9 mouse cellular contexts compared by ENCODE assay signal in genomic region chr5:97022305-97023278, GRCm38 (mm10). TPM values are rescaled to one million over a fixed set of nuclear protein-coding genes. Genes with fewer than 3 reads are reported as not detected.
DNase-seq lines count a peak whose midpoint lies in the region; ATAC-seq and TF ChIP-seq lines count a peak whose summit lies in the region.
"Had no signal": no experiment of that assay in that cellular context is flagged by ENCODE, and none has a peak within 500 bp of the region (broad histone marks: within the 10 kb centered on the region; RNA-seq: fewer than 3 reads in every experiment).

No protein-coding gene starts in this region.

- 59% methylated on average over 15 of the region's 15 CpGs for WGBS in limb, embryonic 14.5 days
- 75% methylated on average over 15 of the region's 15 CpGs for WGBS in limb, embryonic 10.5 days

- peaks cover 88% of the 10 kb centered on the region for H3K4me1 ChIP-seq in erythroblast, embryonic 14.5 days (ENCODE audit: control insufficient read depth)
- peaks cover 9% of the 10 kb centered on the region; the same call in 1 of the 2 replicates for H3K4me1 ChIP-seq in limb, embryonic 14.5 days (ENCODE audit: control insufficient read depth, insufficient read depth, low read length)
- H3K4me1 ChIP-seq in limb, embryonic 10.5 days: peaks cover 9% of the 10 kb centered on the region

- TF ChIP-seq POLR2A in limb, embryonic 14.5 days (IDR thresholded peaks at IDR 0.05; ENCODE audit: borderline replicate concordance, extremely low read depth, insufficient read depth, insufficient read length): no peak

- peak overlapping the region; percentile 24 for H3K4me3 ChIP-seq in erythroblast, embryonic 14.5 days (replicated peaks)
- H3K4me3 ChIP-seq in limb, embryonic 14.5 days (replicated peaks; ENCODE audit: low read length): no peak overlapping the region
- no peak overlapping the region for H3K4me3 ChIP-seq in limb, embryonic 10.5 days

- H3K36me3 ChIP-seq in erythroblast, embryonic 14.5 days (ENCODE audit: control insufficient read depth): peaks cover 88% of the 10 kb centered on the region
- H3K36me3 ChIP-seq in limb, embryonic 14.5 days (ENCODE audit: control insufficient read depth, insufficient read depth, low read length): no peaks in the 10 kb centered on the region
- no peaks in the 10 kb centered on the region for H3K36me3 ChIP-seq in limb, embryonic 10.5 days

- no peaks in the 10 kb centered on the region for H3K27me3 ChIP-seq in erythroblast, embryonic 14.5 days (ENCODE audit: control insufficient read depth)
- no peaks in the 10 kb centered on the region for H3K27me3 ChIP-seq in limb, embryonic 14.5 days (ENCODE audit: control insufficient read depth, insufficient read depth, low read length)
- no peaks in the 10 kb centered on the region for H3K27me3 ChIP-seq in limb, embryonic 10.5 days (ENCODE audit: low read depth, poor library complexity, severe bottlenecking)

- no peaks in the 10 kb centered on the region for H3K9me3 ChIP-seq in erythroblast, embryonic 14.5 days (ENCODE audit: control insufficient read depth, low read length)
- H3K9me3 ChIP-seq in limb, embryonic 14.5 days (ENCODE audit: control insufficient read depth, low read length): no peaks in the 10 kb centered on the region
- no peaks in the 10 kb centered on the region for H3K9me3 ChIP-seq in limb, embryonic 10.5 days (replicated peaks)

- no peak overlapping the region for H3K9ac ChIP-seq in limb, embryonic 14.5 days (ENCODE audit: low read depth, low read length, severe bottlenecking)

- no peak for ATAC-seq in erythroblast, adult 5-6 weeks (replicated peaks; ENCODE audit: low FRiP score, poor library complexity, severe bottlenecking)
- no peak for ATAC-seq in limb, embryonic 14.5 days (ENCODE audit: low FRiP score, low read depth)
- ATAC-seq in common myeloid progenitor, adult 5-6 weeks (replicated peaks; ENCODE audit: low read depth, poor library complexity, severe bottlenecking): peak; percentile 75

- DNase-seq in limb, embryonic 14.5 days (ENCODE audit: low spot score): peak; percentile 42
- no peak for DNase-seq in limb, embryonic 10.5 days (ENCODE audit: low spot score)
- DNase-seq in lung, postnatal 36 days: peak; percentile 21
- DNase-seq in right cerebral cortex, postnatal 25 days: no peak
- DNase-seq in layer of hippocampus, postnatal 14 days (ENCODE audit: low spot score in 2 of 2): no peak
- DNase-seq: cerebellum, adult 8-10 months had no signal

- no peak overlapping the region for H3K4me2 ChIP-seq in limb, embryonic 14.5 days (replicated peaks; ENCODE audit: low read depth, low read length, severe bottlenecking)

- no peak overlapping the region for H3K27ac ChIP-seq in limb, embryonic 14.5 days (replicated peaks; ENCODE audit: low read depth, low read length)
- H3K27ac ChIP-seq in limb, embryonic 10.5 days: no peak overlapping the region

RNA-seq across cellular contexts. Expression of gene Bmp2k, which starts 25.1 kb away (rescaled TPM):
- 2.1 and 2.5 TPM in 2 replicates for polyA plus RNA-seq in erythroblast, embryonic 14.5 days (2012)
- total RNA-seq in erythroblast, adult 5-6 weeks (2015; ENCODE audit: low replicate concordance): 268 and 286 TPM in 2 replicates
- total RNA-seq in erythroblast, adult 5-6 weeks (2017; ENCODE audit: low replicate concordance): 270 and 271 TPM in 2 replicates
- 5.1 and 5.6 TPM in 2 replicates for polyA plus RNA-seq in limb, embryonic 14.5 days (2012; rRNA removed)
- 10.1 and 11.6 TPM in 2 replicates for polyA plus RNA-seq in limb, embryonic 14.5 days (2014; fragmentation: Nextera tagmentation; extraction: Ambion mirVana)
- polyA plus RNA-seq in limb, embryonic 10.5 days (2016; fragmentation: Nextera tagmentation; extraction: Ambion mirVana): 7.5 and 8.5 TPM in 2 replicates
- total RNA-seq in common myeloid progenitor, adult 5-6 weeks (2017): 24.6 and 29.1 TPM in 2 replicates
- total RNA-seq in layer of hippocampus, postnatal 14 days (2021): 10 to 100 TPM; 13.7 to 14.3 TPM

Comparison
In these comparisons a context has a peak if more than half of its experiments do, and no peak if none do; other contexts are left out.
1. DNase-seq: peak in limb, embryonic 14.5 days (single experiment) and lung, postnatal 36 days (single experiment); none in limb, embryonic 10.5 days (single experiment), right cerebral cortex, postnatal 25 days (single experiment) and layer of hippocampus, postnatal 14 days (0 of 2).